Mouse (Mus musculus): ENCODE measurements at regions not wholly inside any gene's neighbourhood (a gene's known extent, or its start where the extent isn't known, plus 50 kb on each side); places are given as distances from the start of the nearest gene placed in this dataset.

- Histone ChIP-seq H3K9me3 (replicated peaks) (no peaks in the 10 kb centered on the region), H3K4me1 (replicated peaks) (no peaks in the 10 kb centered on the region), H3K4me2 (no peak overlapping the region), H3K4me3 (replicated peaks) (no peak overlapping the region), H3K27ac (no peak overlapping the region), H3K36me3 (no peaks in the 10 kb centered on the region), H3K9ac (no peak overlapping the region), H3K27me3 (no peaks in the 10 kb centered on the region)
- ATAC-seq (ENCODE audit: low read depth) (no peak), DNase-seq (no peak)
- 53% methylated on average over 4 of the region's 4 CpGs for WGBS (ENCODE audit: insufficient replicate concordance)
Measured at GRCm38 (mm10) chr3:70309304-70309703, 301.9 kb downstream of the Otol1 start.

DNA sequence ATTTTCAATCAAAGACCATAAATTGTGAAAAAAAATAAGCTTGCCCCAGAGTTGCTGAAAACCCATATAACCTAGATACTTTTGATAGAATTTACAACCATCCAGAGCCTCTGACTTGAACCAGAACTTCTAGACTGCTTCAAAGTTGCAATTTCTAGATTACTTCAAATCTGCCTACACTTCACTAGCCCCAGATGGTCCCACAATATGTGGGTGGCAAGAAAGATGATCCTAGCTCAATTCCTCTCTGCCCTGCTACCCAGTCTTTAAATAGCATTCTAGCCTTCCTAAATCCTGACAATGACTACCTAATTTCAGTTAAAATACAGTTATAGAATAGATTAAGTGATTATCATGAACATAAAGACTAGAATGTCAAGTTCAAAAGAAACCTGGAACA lies 303.6 kb downstream of the Otol1 start:
- H3K4me1 ChIP-seq (replicated peaks), result no peaks in the 10 kb centered on the region
- H3K9me3 ChIP-seq (replicated peaks), result no peaks in the 10 kb centered on the region
- no peak overlapping the region for H3K4me3 ChIP-seq (replicated peaks)
- H3K9ac ChIP-seq, result no peak overlapping the region
- DNase-seq (no peak), ATAC-seq (ENCODE audit: low read depth) (no peak)
- no peak overlapping the region for H3K4me2 ChIP-seq
- no peak overlapping the region for H3K27ac ChIP-seq
- no peaks in the 10 kb centered on the region for H3K27me3 ChIP-seq
- no peaks in the 10 kb centered on the region for H3K36me3 ChIP-seq

DNA sequence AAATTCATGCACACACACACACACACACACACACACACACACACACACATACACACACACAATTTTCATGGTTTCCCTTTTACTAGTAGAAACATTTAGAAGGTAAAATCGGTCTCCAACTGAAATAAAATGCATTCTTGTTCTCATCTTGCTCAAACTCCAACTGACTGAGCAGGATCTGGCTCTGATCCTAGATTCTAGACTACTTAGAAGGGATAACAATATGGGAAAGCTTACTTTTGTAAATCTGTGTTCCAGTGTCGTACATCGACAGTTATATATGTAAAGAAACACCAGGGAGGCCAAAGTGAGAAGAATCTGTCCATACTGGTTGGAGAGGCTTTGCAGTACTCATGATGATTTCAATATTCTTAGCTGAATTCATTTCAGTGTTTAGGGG lies 304.6 kb downstream of the Otol1 start:
- no peak overlapping the region for H3K4me2 ChIP-seq
- no peaks in the 10 kb centered on the region for H3K36me3 ChIP-seq
- ATAC-seq (ENCODE audit: low read depth), result no peak
- no peak overlapping the region for H3K9ac ChIP-seq
- H3K4me3 ChIP-seq (replicated peaks), result no peak overlapping the region
- DNase-seq, result no peak
- no peak overlapping the region for H3K27ac ChIP-seq
- no peaks in the 10 kb centered on the region for H3K9me3 ChIP-seq (replicated peaks)
- no peaks in the 10 kb centered on the region for H3K27me3 ChIP-seq
- WGBS (ENCODE audit: insufficient replicate concordance), result 59% methylated on average over 3 of the region's 3 CpGs
- no peaks in the 10 kb centered on the region for H3K4me1 ChIP-seq (replicated peaks)

- no peaks in the 10 kb centered on the region for H3K27me3 ChIP-seq
- no peak overlapping the region for H3K4me3 ChIP-seq (replicated peaks)
- WGBS (ENCODE audit: insufficient replicate concordance), result 56% methylated on average over 7 of the region's 7 CpGs
- no peak overlapping the region for H3K9ac ChIP-seq
- H3K27ac ChIP-seq, result no peak overlapping the region
- DNase-seq, result no peak
- H3K9me3 ChIP-seq (replicated peaks), result no peaks in the 10 kb centered on the region
- no peaks in the 10 kb centered on the region for H3K36me3 ChIP-seq
- ATAC-seq (ENCODE audit: low read depth), result no peak
- H3K4me2 ChIP-seq, result no peak overlapping the region
- H3K4me1 ChIP-seq (replicated peaks), result no peaks in the 10 kb centered on the region
Measured at GRCm38 (mm10) chr3:70313119-70313868, 305.9 kb downstream of the Otol1 start.

DNA sequence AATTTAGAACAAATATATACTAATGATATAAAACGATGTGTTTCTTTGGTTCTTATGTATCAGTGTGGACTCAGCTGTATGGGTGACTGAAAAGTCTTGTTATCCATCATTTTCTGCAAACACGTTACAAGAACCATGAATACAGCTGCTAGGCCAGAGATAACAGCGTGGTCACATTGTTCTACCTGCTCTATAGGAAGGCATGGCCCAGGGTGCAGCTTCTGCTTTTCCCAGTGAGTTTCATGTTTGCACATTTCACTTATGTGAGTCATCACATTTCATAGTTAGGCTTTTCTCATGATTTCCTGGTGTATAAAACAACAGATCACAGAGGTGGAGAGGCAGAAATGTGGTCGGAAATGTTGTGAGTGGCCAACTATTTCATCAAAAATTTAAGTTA lies 306.8 kb downstream of the Otol1 start:
- Histone ChIP-seq H3K9ac (no peak overlapping the region), H3K4me1 (replicated peaks) (no peaks in the 10 kb centered on the region), H3K36me3 (no peaks in the 10 kb centered on the region), H3K27me3 (no peaks in the 10 kb centered on the region), H3K27ac (no peak overlapping the region), H3K4me2 (no peak overlapping the region), H3K9me3 (replicated peaks) (no peaks in the 10 kb centered on the region), H3K4me3 (replicated peaks) (no peak overlapping the region)
- DNase-seq (no peak), ATAC-seq (ENCODE audit: low read depth) (no peak)
- WGBS (ENCODE audit: insufficient replicate concordance), result 41% methylated on average over 4 of the region's 4 CpGs

GRCm38 (mm10) chr3:70318377-70318776 lies 311.0 kb downstream of the Otol1 start:
- Histone ChIP-seq H3K27me3 (no peaks in the 10 kb centered on the region), H3K27ac (no peak overlapping the region), H3K36me3 (no peaks in the 10 kb centered on the region), H3K9me3 (replicated peaks) (no peaks in the 10 kb centered on the region), H3K4me3 (replicated peaks) (no peak overlapping the region), H3K4me1 (replicated peaks) (no peaks in the 10 kb centered on the region), H3K9ac (no peak overlapping the region), H3K4me2 (no peak overlapping the region)
- no peak for ATAC-seq (ENCODE audit: low read depth)
- WGBS (ENCODE audit: insufficient replicate concordance), result 56% methylated on average over 2 of the region's 2 CpGs
- no peak for DNase-seq

- Histone ChIP-seq H3K36me3 (no peaks in the 10 kb centered on the region), H3K9ac (no peak overlapping the region), H3K27me3 (no peaks in the 10 kb centered on the region), H3K27ac (no peak overlapping the region), H3K4me2 (no peak overlapping the region), H3K9me3 (replicated peaks) (no peaks in the 10 kb centered on the region), H3K4me3 (replicated peaks) (no peak overlapping the region), H3K4me1 (replicated peaks) (no peaks in the 10 kb centered on the region)
- DNase-seq, result no peak
- ATAC-seq (ENCODE audit: low read depth), result no peak
- 56% methylated on average over 3 of the region's 3 CpGs for WGBS (ENCODE audit: insufficient replicate concordance)
Measured at GRCm38 (mm10) chr3:70319139-70319538, 311.7 kb downstream of the Otol1 start.

DNA sequence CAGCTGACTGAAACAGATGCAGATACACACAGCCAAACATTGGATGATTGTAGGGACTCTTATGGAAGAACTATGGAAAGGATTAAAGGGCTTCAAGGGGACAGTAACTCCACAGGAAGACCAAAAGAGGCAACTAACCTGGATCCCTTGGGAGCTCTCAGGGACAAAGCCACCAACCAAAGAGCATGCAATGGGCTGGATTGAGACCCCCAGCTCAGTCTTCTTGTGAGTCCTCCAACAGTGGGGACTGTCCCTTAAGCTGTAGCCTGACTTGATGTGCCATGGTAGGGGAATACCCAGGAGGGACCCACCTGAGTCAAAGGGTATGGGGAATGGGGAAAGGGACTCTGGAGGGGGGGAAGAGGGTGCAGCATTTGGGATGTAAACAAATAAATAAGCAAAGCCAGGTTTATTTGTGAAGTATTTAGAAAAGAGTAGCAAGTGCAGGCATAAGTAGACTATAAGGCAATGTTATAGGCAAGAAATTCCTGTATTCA lies 313.8 kb downstream of the Otol1 start:
- H3K27ac ChIP-seq, result no peak overlapping the region
- no peaks in the 10 kb centered on the region for H3K4me1 ChIP-seq (replicated peaks)
- H3K4me3 ChIP-seq (replicated peaks), result no peak overlapping the region
- H3K4me2 ChIP-seq, result no peak overlapping the region
- no peaks in the 10 kb centered on the region for H3K9me3 ChIP-seq (replicated peaks)
- no peak for ATAC-seq (ENCODE audit: low read depth)
- H3K27me3 ChIP-seq, result no peaks in the 10 kb centered on the region
- H3K9ac ChIP-seq, result no peak overlapping the region
- no peaks in the 10 kb centered on the region for H3K36me3 ChIP-seq
- DNase-seq, result no peak

DNA sequence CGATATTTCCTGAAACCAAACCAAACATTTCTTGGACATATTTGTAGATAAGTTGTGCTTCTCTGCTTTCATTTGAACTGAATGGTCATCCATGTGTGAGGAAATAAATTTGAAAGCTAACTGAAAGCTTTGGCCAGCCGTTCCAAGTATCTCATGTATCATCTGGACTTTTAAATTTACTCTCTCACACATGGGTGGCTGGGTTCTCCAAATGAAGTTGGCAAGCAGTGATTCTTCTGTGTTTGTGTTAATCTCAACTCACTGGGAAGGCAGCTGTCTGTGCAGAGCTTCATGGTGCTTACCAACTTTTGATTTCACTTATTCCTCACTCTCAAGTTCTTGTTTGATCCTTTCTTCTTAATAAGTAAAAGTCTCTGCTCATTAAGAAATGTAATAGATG lies 317.3 kb downstream of the Otol1 start:
- Histone ChIP-seq H3K9ac (no peak overlapping the region), H3K27ac (no peak overlapping the region), H3K27me3 (no peaks in the 10 kb centered on the region), H3K4me3 (replicated peaks) (no peak overlapping the region), H3K36me3 (no peaks in the 10 kb centered on the region), H3K4me1 (replicated peaks) (no peaks in the 10 kb centered on the region), H3K4me2 (no peak overlapping the region), H3K9me3 (replicated peaks) (no peaks in the 10 kb centered on the region)
- 61% methylated on average over 2 of the region's 2 CpGs for WGBS (ENCODE audit: insufficient replicate concordance)
- ATAC-seq (ENCODE audit: low read depth) (no peak), DNase-seq (no peak)

Data from liver, embryonic 13.5 days (tissue).